Mouse (Mus musculus) limb, embryonic 11.5 days (tissue): ENCODE results near the gene Ccdc85c. TPM values are rescaled to one million over a fixed set of nuclear protein-coding genes. Genes with fewer than 3 reads are reported as not detected.

Experiments
- ATAC-seq: fragments of 200-750 bp; cut with Nextera tagmentation; 2 replicates; pipeline ENCODE4 v1.8.0; 2017; ENCODE audit warnings: low read depth; ENCODE audit not compliant: insufficient number of reproducible peaks, low FRiP score, low TSS enrichment
- DNase-seq: peaks from one replicate; pipeline ENCODE4 v3.0.0-alpha.2; 2015; ENCODE audit warnings: low spot score
- H3K27ac ChIP-seq: fragments of 300-500 bp; sonication (generic); replicated peaks from 2 replicates; pipeline ENCODE4 v1.5.1; 2014; ENCODE audit warnings: low read depth, mild to moderate bottlenecking, low read length
- H3K27me3 ChIP-seq: fragments of 300-500 bp; sonication (generic); 2 replicates; pipeline ENCODE4 v1.6.1; 2014; ENCODE audit warnings: mild to moderate bottlenecking, low read length, mixed read lengths; ENCODE audit not compliant: control insufficient read depth, insufficient read depth
- H3K36me3 ChIP-seq: fragments of 300-500 bp; sonication (generic); 2 replicates; pipeline ENCODE4 v1.6.1; 2014; ENCODE audit warnings: mild to moderate bottlenecking, low read length, moderate library complexity, mixed read lengths; ENCODE audit not compliant: control insufficient read depth, insufficient read depth
- H3K4me1 ChIP-seq: fragments of 300-500 bp; sonication (generic); 2 replicates; pipeline ENCODE4 v1.6.1; 2014; ENCODE audit warnings: low read length, mixed read lengths; ENCODE audit not compliant: control insufficient read depth, insufficient read depth
- H3K4me2 ChIP-seq: fragments of 300-500 bp; sonication (generic); 2 replicates; pipeline ENCODE4 v1.6.1; 2014; ENCODE audit warnings: low read depth, mild to moderate bottlenecking, moderate library complexity; ENCODE audit not compliant: severe bottlenecking
- H3K4me3 ChIP-seq: fragments of 300-500 bp; sonication (generic); 2 replicates; pipeline ENCODE4 v1.5.1; 2014; ENCODE audit warnings: low read depth, low read length
- H3K9ac ChIP-seq: fragments of 300-500 bp; sonication (generic); 2 replicates; pipeline ENCODE4 v1.6.1; 2014; ENCODE audit warnings: mild to moderate bottlenecking, low read length
- H3K9me3 ChIP-seq: fragments of 300-500 bp; sonication (generic); 2 replicates; pipeline ENCODE4 v1.6.1; 2016; ENCODE audit warnings: low read length; ENCODE audit not compliant: control insufficient read depth
- WGBS: fragments of 180-500 bp; shearing (Covaris S2); extraction: QIAGEN DNeasy Blood & Tissue Kit; methylation state at CpG from one replicate; pipeline ENCODE4 v1.1.7; 2014; 5-methylcytosine and 5-hydroxymethylcytosine counted together
- polyA plus RNA-seq: library from polyadenylated mRNA; unstranded; fragments of >200 nt; fragmentation: Nextera tagmentation; extraction: Ambion mirVana; gene quantifications from 2 replicates; pipeline ENCODE4 v1.2.1, GENCODE M21; 2014

Gene Ccdc85c
- polyA plus RNA-seq, 1 experiment from 2014 or later, result 7.3 TPM

DNA sequence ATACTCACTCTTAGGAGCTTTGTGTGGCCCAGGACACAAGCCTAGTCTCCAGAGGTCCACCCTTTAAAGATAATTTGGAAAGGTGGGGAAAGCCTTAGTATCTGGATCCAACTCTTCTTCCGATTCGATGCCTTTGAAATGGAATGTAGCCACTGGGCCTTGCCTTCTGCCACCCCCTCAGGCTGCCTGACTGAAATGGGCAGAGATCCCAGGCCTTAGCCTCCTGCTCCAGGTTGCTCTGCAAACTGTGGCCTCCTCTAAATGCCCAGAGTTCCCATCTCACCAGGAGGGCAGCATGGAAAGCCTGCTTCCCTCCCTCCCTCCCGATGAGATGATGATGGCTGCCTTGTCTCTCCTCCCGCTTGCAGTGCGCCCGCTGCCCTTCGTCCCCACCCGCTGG, 11.8 kb upstream of the Ccdc85c start:
- Histone ChIP-seq H3K4me1 (peaks cover 11% of the 10 kb centered on the region), H3K4me2 (no peak overlapping the region), H3K9me3 (no peaks in the 10 kb centered on the region), H3K27me3 (no peaks in the 10 kb centered on the region), H3K36me3 (no peaks in the 10 kb centered on the region), H3K27ac (no peak overlapping the region), H3K4me3 (no peak overlapping the region), H3K9ac (no peak overlapping the region)
- DNase-seq (no peak), ATAC-seq (no peak)
- WGBS, result 84% methylated on average over 8 of the region's 8 CpGs

DNA sequence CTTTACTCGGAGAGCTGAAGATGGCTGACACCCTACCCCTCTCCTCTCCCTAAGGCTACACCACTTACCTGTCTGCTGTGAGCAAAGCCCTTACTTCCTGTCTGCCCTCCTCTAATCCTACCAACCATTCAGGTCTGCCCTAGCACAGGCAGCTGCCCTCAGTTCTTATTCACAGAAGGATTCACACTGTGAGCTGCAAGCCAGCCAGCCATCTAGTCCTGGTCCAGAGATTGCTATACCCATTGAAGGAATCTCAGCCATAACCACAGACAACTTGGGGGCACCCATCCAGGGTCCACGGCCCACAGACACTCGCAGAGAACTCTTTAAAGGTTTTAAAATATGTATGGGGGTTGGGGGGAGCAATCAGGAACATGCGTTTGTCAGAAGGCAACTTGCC, 11.2 kb upstream of the Ccdc85c start:
- Histone ChIP-seq H3K36me3 (no peaks in the 10 kb centered on the region), H3K4me2 (no peak overlapping the region), H3K4me3 (no peak overlapping the region), H3K4me1 (peaks cover 10% of the 10 kb centered on the region), H3K9ac (no peak overlapping the region), H3K9me3 (no peaks in the 10 kb centered on the region), H3K27ac (no peak overlapping the region), H3K27me3 (no peaks in the 10 kb centered on the region)
- DNase-seq, result no peak
- 80% methylated on average over 4 of the region's 4 CpGs for WGBS
- ATAC-seq, result no peak

DNA sequence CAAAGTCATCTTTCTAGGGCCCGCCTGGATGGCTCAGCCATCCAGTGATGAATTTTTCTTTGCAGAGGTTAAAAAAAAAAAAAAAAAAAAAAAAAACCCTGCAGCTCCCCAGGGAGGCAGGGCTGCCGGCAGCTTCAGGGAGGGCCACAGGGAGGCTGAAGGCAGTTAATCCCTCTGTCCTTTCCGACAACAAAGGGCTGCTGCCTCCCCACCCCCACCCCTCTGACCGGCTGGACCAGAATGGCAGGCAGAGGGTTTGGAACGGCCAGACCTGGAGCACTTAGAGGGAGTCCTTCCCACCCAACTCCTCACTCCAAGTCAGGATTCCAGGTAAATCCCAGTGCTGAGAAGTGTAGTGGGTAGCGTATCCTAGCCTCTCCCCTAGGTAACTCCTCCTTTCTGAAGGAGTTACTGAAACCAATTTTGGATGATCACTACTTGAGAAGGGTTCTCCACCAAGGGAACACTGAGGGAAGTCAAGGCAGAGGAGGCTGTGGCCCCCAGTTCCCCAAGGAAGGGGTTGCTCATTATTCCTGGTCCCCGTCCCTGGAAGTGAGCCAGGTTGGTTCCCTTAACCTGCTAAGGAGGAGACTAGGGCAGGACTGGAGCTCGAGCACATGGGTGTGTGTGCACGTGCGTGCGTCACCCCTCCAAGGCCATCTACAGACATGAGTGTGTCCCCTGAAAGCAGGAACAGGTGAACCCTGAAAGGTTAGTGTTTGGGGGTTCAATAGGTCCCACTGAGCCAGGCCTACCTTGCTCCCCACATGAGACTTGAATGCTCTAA, 10.2 kb upstream of the Ccdc85c start:
- DNase-seq (no peak), ATAC-seq (no peak)
- no peak overlapping the region for H3K4me3 ChIP-seq
- 32% methylated on average over 11 of the region's 11 CpGs for WGBS
- peaks cover 10% of the 10 kb centered on the region for H3K4me1 ChIP-seq
- no peak overlapping the region for H3K27ac ChIP-seq
- no peak overlapping the region for H3K9ac ChIP-seq
- H3K4me2 ChIP-seq, result peak overlapping the region; percentile 11; the same call in 1 of the 2 replicates
- no peaks in the 10 kb centered on the region for H3K27me3 ChIP-seq
- no peaks in the 10 kb centered on the region for H3K9me3 ChIP-seq
- H3K36me3 ChIP-seq, result no peaks in the 10 kb centered on the region

DNA sequence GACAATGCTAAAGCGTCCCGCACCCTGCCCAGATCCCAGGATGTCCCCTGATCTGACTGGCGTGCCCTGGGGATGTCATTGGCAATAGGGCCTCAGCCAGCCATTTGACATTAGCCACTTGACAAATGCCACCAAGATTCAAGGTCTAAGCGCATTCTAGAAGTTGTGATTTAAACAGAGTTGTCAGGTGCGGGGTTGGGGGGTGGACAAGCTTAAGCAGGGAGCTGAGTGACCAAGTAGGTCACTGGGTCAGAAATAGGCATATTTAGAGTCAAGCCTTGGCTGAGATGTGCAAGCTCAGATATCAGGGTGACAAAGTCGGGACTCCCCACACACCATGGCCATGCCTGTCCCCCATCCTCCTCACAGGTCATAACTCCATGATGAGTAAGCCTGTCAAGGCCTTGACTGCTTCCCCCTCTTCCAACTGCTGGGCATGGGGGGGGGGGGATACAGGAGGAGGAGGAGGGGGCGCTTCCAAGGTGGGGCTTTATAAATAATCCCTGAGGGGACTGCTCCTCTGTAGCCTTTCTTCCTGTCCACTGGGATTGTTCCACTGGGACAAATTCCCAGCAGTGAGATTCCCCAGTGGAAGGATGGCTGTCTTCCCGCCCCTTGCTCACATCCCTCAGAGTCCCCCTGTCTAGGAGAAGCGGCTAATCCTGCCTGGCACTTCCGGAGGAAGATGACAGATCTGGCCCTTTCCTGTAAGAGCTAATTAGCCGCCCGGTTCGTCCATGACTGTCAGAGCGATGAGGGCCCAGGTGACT, 9.4 kb upstream of the Ccdc85c start:
- H3K4me2 ChIP-seq, result peak overlapping the region; percentile 11; the same call in 1 of the 2 replicates
- no peaks in the 10 kb centered on the region for H3K9me3 ChIP-seq
- H3K4me3 ChIP-seq, result no peak overlapping the region
- no peaks in the 10 kb centered on the region for H3K27me3 ChIP-seq
- H3K4me1 ChIP-seq, result peaks cover 10% of the 10 kb centered on the region
- peak; percentile 39 for DNase-seq
- H3K9ac ChIP-seq, result no peak overlapping the region
- no peak for ATAC-seq
- no peak overlapping the region for H3K27ac ChIP-seq
- WGBS, result 33% methylated on average over 14 of the region's 14 CpGs
- no peaks in the 10 kb centered on the region for H3K36me3 ChIP-seq

DNA sequence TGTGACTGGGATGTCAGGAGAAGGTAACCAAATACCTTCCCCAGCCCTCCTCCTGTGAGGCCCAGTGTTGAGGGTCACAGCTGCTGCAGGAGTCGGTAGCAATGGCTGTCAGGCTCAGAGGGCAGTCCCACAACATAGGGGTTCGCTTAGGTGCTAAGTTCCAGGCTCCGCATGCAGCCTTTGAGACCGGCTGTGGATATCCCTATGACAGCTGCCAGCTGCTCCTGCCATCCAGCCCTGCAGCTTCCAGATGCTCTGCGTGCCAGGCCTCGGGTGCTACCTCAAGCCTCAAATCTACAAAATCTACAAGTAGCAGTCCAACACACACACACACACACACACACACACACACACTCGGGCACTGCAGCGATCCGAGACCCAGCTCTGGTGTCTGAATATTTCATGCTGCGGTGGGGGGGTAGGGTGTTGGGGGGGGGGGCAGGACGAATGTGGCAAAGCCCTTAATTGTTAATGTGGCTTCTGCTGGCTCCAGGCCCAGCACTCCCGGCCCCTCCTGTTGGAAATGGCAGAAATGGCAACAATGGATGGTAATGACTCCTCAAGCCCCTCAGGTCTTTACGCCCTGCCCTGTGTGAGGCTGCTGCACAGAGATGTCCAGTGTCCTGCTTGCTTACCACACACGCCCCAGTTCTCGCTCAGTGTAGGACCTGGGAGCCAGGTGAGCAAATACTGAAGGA, 3.1 kb upstream of the Ccdc85c start:
- H3K4me2 ChIP-seq, result no peak overlapping the region
- H3K9me3 ChIP-seq, result no peaks in the 10 kb centered on the region
- H3K9ac ChIP-seq, result no peak overlapping the region
- no peaks in the 10 kb centered on the region for H3K36me3 ChIP-seq
- H3K27me3 ChIP-seq, result peaks cover 10% of the 10 kb centered on the region
- no peak for ATAC-seq
- no peak overlapping the region for H3K4me3 ChIP-seq
- peaks cover 29% of the 10 kb centered on the region for H3K4me1 ChIP-seq
- 38% methylated on average over 15 of the region's 15 CpGs for WGBS
- DNase-seq, result peak; percentile 43
- no peak overlapping the region for H3K27ac ChIP-seq

DNA sequence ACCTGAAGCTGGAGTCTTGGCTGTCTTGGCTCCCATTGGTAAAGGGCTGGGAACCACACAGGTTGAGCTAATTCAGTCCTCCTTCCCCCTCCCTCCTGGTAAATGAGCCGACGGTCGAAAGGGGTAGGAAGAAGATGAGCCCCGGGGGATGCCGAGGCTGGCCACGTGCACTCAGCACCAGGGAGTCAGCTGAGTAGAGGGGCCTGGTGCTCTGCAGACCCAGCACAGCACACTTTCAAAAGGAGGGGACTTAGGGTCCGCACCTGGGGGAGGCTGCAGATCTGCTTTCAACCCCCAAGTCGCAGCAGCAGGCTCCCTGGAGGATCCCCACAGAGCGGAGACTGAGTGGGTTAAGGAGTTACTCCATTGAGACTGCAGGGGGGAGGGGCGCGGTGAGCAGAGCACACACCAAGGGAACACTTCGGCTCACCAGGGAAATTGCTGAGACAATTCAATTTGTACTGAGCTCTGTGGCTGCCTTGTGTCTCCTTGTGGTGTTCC, 2.2 kb upstream of the Ccdc85c start:
- Histone ChIP-seq H3K4me1 (peaks cover 39% of the 10 kb centered on the region), H3K27ac (no peak overlapping the region), H3K9me3 (no peaks in the 10 kb centered on the region), H3K9ac (no peak overlapping the region), H3K4me2 (peak overlapping the region; percentile 42), H3K27me3 (peaks cover 12% of the 10 kb centered on the region), H3K4me3 (peak overlapping the region; percentile 11), H3K36me3 (no peaks in the 10 kb centered on the region)
- 1% methylated on average over 12 of the region's 12 CpGs for WGBS
- DNase-seq, result peak; percentile 54
- no peak for ATAC-seq

DNA sequence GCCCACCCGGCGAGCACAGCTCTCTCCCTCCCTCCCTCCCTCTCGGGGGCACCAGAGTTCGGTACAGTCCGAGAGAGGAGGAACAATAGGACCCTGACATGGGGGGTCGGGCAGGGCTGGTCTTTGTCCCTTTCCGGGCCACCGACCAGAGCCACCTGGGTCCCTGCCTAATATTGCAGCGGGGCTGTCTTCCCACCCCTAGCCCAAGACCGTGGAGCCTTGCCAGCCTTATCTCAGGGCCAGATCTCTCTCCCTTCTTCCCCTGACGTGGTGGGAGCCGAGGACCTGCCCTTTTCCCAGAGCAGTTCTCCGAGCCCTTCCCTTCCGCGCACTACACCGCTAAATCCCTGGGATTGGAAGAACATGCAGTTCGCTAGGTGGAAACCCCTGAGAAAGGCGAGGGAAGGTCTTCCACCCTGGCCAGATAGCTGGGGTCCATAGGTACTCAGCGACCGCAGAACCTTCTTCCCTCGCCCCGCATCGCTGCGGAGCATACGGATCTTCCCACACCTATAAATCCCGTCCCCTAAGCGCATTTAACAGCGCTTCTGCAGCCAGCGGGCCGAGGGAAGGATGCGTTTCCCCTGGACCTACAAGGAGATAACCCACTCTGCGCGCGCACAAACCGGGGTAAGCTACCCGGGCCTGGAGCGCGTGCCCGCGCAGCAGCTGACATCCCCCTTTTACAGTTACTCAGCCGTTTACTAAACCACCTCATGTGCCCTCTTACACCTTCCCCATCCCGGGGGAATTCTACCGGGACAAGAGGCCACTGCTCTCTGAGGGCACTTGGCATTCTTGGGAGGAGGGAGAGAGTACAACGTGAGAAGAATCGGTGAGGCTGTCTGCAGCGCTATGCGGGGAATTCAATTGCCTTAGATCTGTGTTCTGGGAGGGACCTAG, 946 bp upstream of the Ccdc85c start:
- WGBS, result under 1% methylated on average over 45 of the region's 47 CpGs
- Histone ChIP-seq H3K4me2 (peak overlapping the region; percentile 79), H3K36me3 (no peaks in the 10 kb centered on the region), H3K9me3 (no peaks in the 10 kb centered on the region), H3K27ac (peak overlapping the region; percentile 76), H3K4me1 (peaks cover 45% of the 10 kb centered on the region), H3K27me3 (peaks cover 12% of the 10 kb centered on the region), H3K4me3 (peak overlapping the region; percentile 59), H3K9ac (peak overlapping the region; percentile 59)
- peak; percentile 70 for DNase-seq
- ATAC-seq, result peak; percentile 17; the same call in 1 of the 2 replicates
